Mouse (Mus musculus) C2C12 (cell line): ENCODE measurements around the gene Gria3.

Experiments
- CEBPB ChIP-seq: IDR thresholded peaks from one replicate; pipeline ENCODE4 v1.6.1; 2011; ENCODE audit warnings: low read depth, mild to moderate bottlenecking, control low read depth, moderate library complexity
- CTCF ChIP-seq: IDR thresholded peaks from one replicate; pipeline ENCODE4 v1.5.1; 2011; ENCODE audit not compliant: control insufficient read depth, insufficient read depth, insufficient read length
- MAX ChIP-seq: IDR thresholded peaks from one replicate; pipeline ENCODE4 v1.6.1; 2011; ENCODE audit warnings: mild to moderate bottlenecking, control low read depth
- MYOD1 ChIP-seq: IDR thresholded peaks from one replicate; pipeline ENCODE4 v1.6.1; 2011; ENCODE audit warnings: low read depth; ENCODE audit not compliant: control insufficient read depth, insufficient read length
- MYOG ChIP-seq: IDR thresholded peaks from one replicate; pipeline ENCODE4 v1.6.1; 2011; ENCODE audit not compliant: control insufficient read depth, insufficient read length; ENCODE audit errors: extremely low read depth
- USF1 ChIP-seq: IDR thresholded peaks from one replicate; pipeline ENCODE4 v1.6.1; 2011; ENCODE audit warnings: low read depth, mild to moderate bottlenecking, control low read depth, moderate library complexity

DNA sequence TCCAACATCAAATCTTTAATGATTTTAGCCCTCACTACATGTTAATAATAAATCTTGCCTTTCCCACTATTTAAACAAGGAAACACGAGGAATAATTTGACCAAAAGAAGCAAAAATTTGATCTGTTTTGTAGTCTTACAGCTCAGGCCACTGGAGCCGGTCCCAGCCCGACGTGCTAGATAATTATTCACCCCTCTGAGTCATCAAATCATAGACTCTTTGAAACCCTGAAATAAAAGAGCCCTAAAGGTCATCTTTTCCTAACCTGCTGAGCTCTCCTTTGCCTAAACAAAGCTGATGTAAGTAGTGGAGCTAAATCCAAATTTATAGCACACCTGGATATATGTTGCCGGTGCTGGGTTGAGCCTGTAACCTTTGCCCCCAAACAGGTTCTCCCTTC, 27.4 kb downstream of the Gria3 start:
- TF ChIP-seq CTCF (no peak), MYOG (no peak), USF1 (no peak), MAX (no peak), MYOD1 (no peak), CEBPB (no peak)
